Mouse (Mus musculus) CH12.LX (cell line): ENCODE measurements around the gene Hnrnpll. TPM values are rescaled to one million over a fixed set of nuclear protein-coding genes. Genes with fewer than 3 reads are reported as not detected.
A peak's percentile ranks its signal among the peaks of the same experiment; 100 is the strongest.

Source experiments
- DNase-seq: peaks from one replicate; pipeline ENCODE4 v3.0.0-alpha.2; 2013; ENCODE audit errors: extremely low read depth
- H3K27ac ChIP-seq: 2 replicates; pipeline ENCODE4 v1.5.1; 2012; ENCODE audit warnings: low read depth, mild to moderate bottlenecking, control low read depth, moderate library complexity; ENCODE audit not compliant: insufficient read depth
- H3K27me3 ChIP-seq: replicated peaks from 2 replicates; pipeline ENCODE3; 2012; ENCODE audit warnings: inconsistent platforms
- H3K36me3 ChIP-seq, 2 experiments: replicated peaks in 1 of 2; 2 replicates each; pipeline versions ENCODE3 to v1.6.1; 2012; ENCODE audit warnings: inconsistent platforms in 1 of 2, low read length in 1 of 2, mild to moderate bottlenecking in 1 of 2, mixed read lengths in 1 of 2, moderate library complexity in 1 of 2; ENCODE audit not compliant: control insufficient read depth in 1 of 2, insufficient read depth in 1 of 2
- H3K4me1 ChIP-seq, 2 experiments: 2 replicates each; pipeline ENCODE4 v1.6.1; 2012; ENCODE audit warnings: inconsistent platforms in 1 of 2, moderate library complexity in 1 of 2; ENCODE audit not compliant: insufficient read depth in 2 of 2, control insufficient read depth in 1 of 2
- H3K4me2 ChIP-seq: 2 replicates; pipeline ENCODE4 v1.6.1; 2012; ENCODE audit warnings: low read depth, mild to moderate bottlenecking, control low read depth; ENCODE audit not compliant: poor library complexity, insufficient read depth, severe bottlenecking
- H3K4me3 ChIP-seq, 3 experiments: fragments of 150-350 bp in 1 of 3; sonication (generic) in 1 of 3; replicated peaks in 1 of 3; 2 replicates each; pipeline versions ENCODE3 to v1.5.1; 2011 to 2012; ENCODE audit warnings: low read depth in 2 of 3, low read length in 2 of 3, mild to moderate bottlenecking in 2 of 3, moderate library complexity in 2 of 3, control low read depth in 1 of 3, improper control_type of control experiment in 1 of 3, inconsistent platforms in 1 of 3, mixed read lengths in 1 of 3; ENCODE audit not compliant: poor library complexity in 1 of 3
- H3K79me2 ChIP-seq: replicated peaks from 2 replicates; pipeline ENCODE4 v1.6.1; 2012; ENCODE audit warnings: mild to moderate bottlenecking, moderate library complexity; ENCODE audit not compliant: control insufficient read depth, poor library complexity, insufficient read depth, severe bottlenecking; ENCODE audit errors: extremely low read depth
- H3K9ac ChIP-seq: 2 replicates; pipeline ENCODE4 v1.6.1; 2012; ENCODE audit warnings: low read depth, mild to moderate bottlenecking, control low read depth, moderate library complexity; ENCODE audit not compliant: insufficient read depth
- H3K9me3 ChIP-seq: replicated peaks from 2 replicates; pipeline ENCODE3; 2012; ENCODE audit warnings: low read length, inconsistent platforms, mixed read lengths
- CHD1 ChIP-seq: IDR thresholded peaks from 2 replicates; pipeline ENCODE4 v1.6.1; 2012; ENCODE audit warnings: low read depth, low read length, improper control_type of control experiment, inconsistent platforms
- CTCF ChIP-seq, 2 experiments: IDR thresholded peaks in 1 of 2; conservative IDR thresholded peaks in 1 of 2; 2 replicates each; pipeline ENCODE4 v1.5.1; 2011 to 2012; ENCODE audit warnings: low read depth in 2 of 2, low read length in 2 of 2, improper control_type of control experiment in 1 of 2, inconsistent platforms in 1 of 2, mild to moderate bottlenecking in 1 of 2, moderate library complexity in 1 of 2
- ETS1 ChIP-seq: conservative IDR thresholded peaks from 2 replicates; pipeline ENCODE4 v1.6.1; 2012; ENCODE audit warnings: low read depth, mild to moderate bottlenecking, inconsistent platforms, low read length, improper control_type of control experiment, moderate library complexity
- HCFC1 ChIP-seq: IDR thresholded peaks from 2 replicates; pipeline ENCODE4 v1.6.1; 2012; ENCODE audit warnings: low read depth, mild to moderate bottlenecking, inconsistent platforms, low read length, improper control_type of control experiment
- MEF2A ChIP-seq: IDR thresholded peaks from 2 replicates; pipeline ENCODE4 v1.6.1; 2014; ENCODE audit warnings: low read depth, mild to moderate bottlenecking, inconsistent platforms, low read length, improper control_type of control experiment, borderline replicate concordance
- MXI1 ChIP-seq: IDR thresholded peaks from 2 replicates; pipeline ENCODE4 v1.6.1; 2011; ENCODE audit warnings: mild to moderate bottlenecking, low read depth, low read length, improper control_type of control experiment
- NELFE ChIP-seq: IDR thresholded peaks from 2 replicates; pipeline ENCODE4 v1.6.1; 2011; ENCODE audit warnings: low read depth, low read length, improper control_type of control experiment
- RAD21 ChIP-seq: IDR thresholded peaks from 2 replicates; pipeline ENCODE4 v1.6.1; 2011; ENCODE audit warnings: low read depth, mild to moderate bottlenecking, low read length, improper control_type of control experiment, moderate library complexity
- SMC3 ChIP-seq: IDR thresholded peaks from 2 replicates; pipeline ENCODE4 v1.6.1; 2011; ENCODE audit warnings: low read depth, low read length, improper control_type of control experiment
- TBP ChIP-seq: conservative IDR thresholded peaks from 2 replicates; pipeline ENCODE4 v1.6.1; 2011; ENCODE audit warnings: low read depth, low read length, improper control_type of control experiment
- TCF12 ChIP-seq: IDR thresholded peaks from 2 replicates; pipeline ENCODE4 v1.6.1; 2014; ENCODE audit warnings: low read depth, mild to moderate bottlenecking, inconsistent platforms, low read length, improper control_type of control experiment
- UBTF ChIP-seq: IDR thresholded peaks from 2 replicates; pipeline ENCODE4 v1.6.1; 2012; ENCODE audit warnings: low read depth, mild to moderate bottlenecking, inconsistent platforms, low read length, improper control_type of control experiment, moderate library complexity
- ZNF384 ChIP-seq: IDR thresholded peaks from 2 replicates; pipeline ENCODE4 v1.6.1; 2012; ENCODE audit warnings: low read depth, low read length, improper control_type of control experiment, inconsistent platforms
- dilution Hi-C: fragments of 300-500 bp; cut with MboI; formaldehyde crosslinking; loops from 2 replicates; pipeline ENCODE4 v1.14.3; 2020; ENCODE audit warnings: low sequenced_read_pairs; ENCODE audit not compliant: extremely low pct_unique_long_range_greater_than_20kb, extremely low pct_ligation_motif_present
- in situ Hi-C: fragments of 300-500 bp; cut with MboI; formaldehyde crosslinking; loops from 3 replicates; pipeline ENCODE4 v1.14.3; 2019; ENCODE audit warnings: low sequenced_read_pairs, low pct_ligation_motif_present, low pct_unique_long_range_greater_than_20kb, mixed read lengths
- polyA plus RNA-seq: library from polyadenylated mRNA; unstranded; fragments of >175 nt; gene quantifications from 2 replicates; pipeline ENCODE4 v1.2.1, GENCODE M21; 2012; ENCODE audit warnings: low read depth; ENCODE audit not compliant: insufficient read length
- total RNA-seq, 2 experiments: library from RNA; depleted of rRNA; stranded (reverse); fragments of 300-350 nt in 1 of 2; fragments of >200 nt in 1 of 2; gene quantifications; 2 replicates each; pipeline ENCODE4 v1.2.3; 2012 to 2014

Hnrnpll gene
- total and polyA plus RNA-seq, 3 experiments = 14.4 to 24.1 (median 22.3) TPM

- H3K4me2 ChIP-seq = no peak overlapping the region
- in situ Hi-C loops (loop anchor here (5.0 kb wide), 2 partner anchors 37 to 87 kb away; partner anchors contain the start of gene Atl2), dilution Hi-C loops (no loop called here)
- no peak overlapping the region for H3K9ac ChIP-seq
- H3K79me2 ChIP-seq = no peaks in the 10 kb centered on the region
- TF ChIP-seq MEF2A (no peak), HCFC1 (no peak), CHD1 (no peak), UBTF (no peak), ETS1 (no peak), CTCF (conservative IDR thresholded peaks at IDR 0.05 in 1 of 2, IDR thresholded peaks at IDR 0.05 in 1 of 2; ENCODE audit: low read depth in 2 of 2, low read length in 2 of 2) (no peak), SMC3 (no peak), NELFE (no peak), ZNF384 (no peak)
- DNase-seq = no peak
- H3K4me1 ChIP-seq = peaks cover 6 to 35% of the 10 kb centered on the region in 2 experiments
- no peak overlapping the region for H3K27ac ChIP-seq
- H3K4me3 ChIP-seq = no peak overlapping the region
- no peaks in the 10 kb centered on the region for H3K27me3 ChIP-seq
- peaks cover 20% of the 10 kb centered on the region for H3K9me3 ChIP-seq
- no peaks in the 10 kb centered on the region for H3K36me3 ChIP-seq
Measured at GRCm38 (mm10) chr17:79984450-79984849, 77.7 kb downstream of the Hnrnpll start.

DNA sequence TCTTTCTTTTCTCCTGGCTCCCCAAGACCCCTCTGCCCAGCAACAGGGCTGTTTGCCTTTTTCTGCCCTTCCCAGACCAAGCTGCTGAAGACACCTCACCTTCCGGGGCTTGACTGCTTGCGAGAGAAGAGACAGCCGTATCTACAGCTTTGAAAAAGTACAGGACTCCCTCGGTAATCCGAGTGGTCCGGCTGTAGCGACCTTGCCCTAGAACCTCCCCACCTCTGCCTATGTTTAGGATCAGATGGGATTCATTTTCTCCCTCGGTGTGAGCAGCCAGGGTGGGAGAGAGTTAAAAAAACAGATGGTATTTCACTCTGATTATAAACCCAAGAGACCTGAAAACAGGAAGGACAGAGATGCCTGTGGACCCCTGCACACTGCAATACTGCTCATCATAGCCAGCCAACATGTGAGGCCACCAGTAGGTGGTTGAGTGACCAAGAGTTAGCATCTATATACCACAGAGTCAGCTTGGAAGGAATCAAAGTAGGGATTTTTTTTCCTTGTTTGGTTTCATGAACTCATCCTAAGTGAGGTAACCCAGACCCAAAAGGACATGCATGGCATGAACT lies 79.1 kb downstream of the Hnrnpll start:
- no peaks in the 10 kb centered on the region for H3K79me2 ChIP-seq
- in situ Hi-C loops (loop anchor here (5.0 kb wide), 2 partner anchors 36 to 86 kb away; partner anchors contain the start of gene Atl2), dilution Hi-C loops (no loop called here)
- H3K9ac ChIP-seq = peak overlapping the region; percentile 15; the same call in 1 of the 2 replicates
- H3K27me3 ChIP-seq = no peaks in the 10 kb centered on the region
- peaks cover 20% of the 10 kb centered on the region for H3K9me3 ChIP-seq
- H3K27ac ChIP-seq = peak overlapping the region; percentile 95
- H3K4me1 ChIP-seq = peaks cover 8 to 39% of the 10 kb centered on the region in 2 experiments
- H3K36me3 ChIP-seq = no peaks in the 10 kb centered on the region
- DNase-seq = peak; percentile 34
- peak overlapping the region; percentile 26 for H3K4me2 ChIP-seq
- peak overlapping the region in 1 of 3 experiments; percentile 51 for H3K4me3 ChIP-seq
- peak; percentile 20; the same call in 1 of the 2 replicates for TF ChIP-seq SMC3
- TF ChIP-seq CTCF (conservative IDR thresholded peaks at IDR 0.05 in 1 of 2, IDR thresholded peaks at IDR 0.05 in 1 of 2; ENCODE audit: low read depth in 2 of 2, low read length in 2 of 2) = 0 out of 4 replicates have a peak, but pooled peaks of 1 of the 2 experiments have one; percentile 9
- no peak; the same call in 1 of the 2 replicates for TF ChIP-seq RAD21
- no peak for TF ChIP-seq TBP
- TF ChIP-seq ZNF384 = peak; percentile 35; the same call in 1 of the 2 replicates
- TF ChIP-seq CHD1 = no peak
- TF ChIP-seq MXI1 = 0 out of 2 replicates have a peak, but pooled peaks have one; percentile 38
- TF ChIP-seq TCF12 = no peak
- TF ChIP-seq, all 38 proteins: peak for 4
